Mouse (Mus musculus) embryo, embryonic 11.5 days (tissue): ENCODE data around the gene Ube2q1.

Experiments used
- DNase-seq: peaks from one replicate; pipeline ENCODE4 v3.0.0-alpha.2; 2012; ENCODE audit warnings: low read depth, low spot score

The Ube2q1 gene

GRCm38 (mm10) chr3:89821096-89821513, 47.7 kb downstream of the Ube2q1 start:
- DNase-seq = no peak

- no peak for DNase-seq
These were observed 48.4 kb downstream of the Ube2q1 start for GRCm38 (mm10) chr3:89821548-89822480.

- no peak for DNase-seq
These were observed 50.2 kb downstream of the Ube2q1 start for GRCm38 (mm10) chr3:89823594-89823993.

- DNase-seq = no peak
These were observed 52.9 kb downstream of the Ube2q1 start for GRCm38 (mm10) chr3:89826295-89826694.

GRCm38 (mm10) chr3:89830815-89831591, 57.6 kb downstream of the Ube2q1 start, which contains the start of gene She:
TSS of gene She (plus strand) at chr3:89831370.
- DNase-seq = no peak
